ENCODE assay signal across 13 mouse cellular contexts in genomic region chr6:28729236-28729635, GRCm38 (mm10).
DNase-seq lines count a peak whose midpoint lies in the region; ATAC-seq and TF ChIP-seq lines count a peak whose summit lies in the region.
"Had no signal": no experiment of that assay in that cellular context is flagged by ENCODE, and none has a peak within 500 bp of the region (broad histone marks: within the 10 kb centered on the region; RNA-seq: fewer than 3 reads in every experiment).

No protein-coding gene starts in this region.

- H3K4me1 ChIP-seq in lung, embryonic 15.5 days, result peaks cover 11% of the 10 kb centered on the region; the same call in 1 of the 2 replicates
- H3K4me1 ChIP-seq in embryonic facial prominence, embryonic 10.5 days, result peaks cover 31% of the 10 kb centered on the region
- peaks cover 5% of the 10 kb centered on the region; the same call in 1 of the 2 replicates for H3K4me1 ChIP-seq in hindbrain, embryonic 11.5 days (replicated peaks; ENCODE audit: control insufficient read depth, insufficient read depth, low read length)
- H3K4me1 ChIP-seq in midbrain, postnatal 0 days (ENCODE audit: insufficient read depth, low read length), result no peaks in the 10 kb centered on the region

- 0 out of 2 replicates have a peak, but pooled peaks have one; percentile 39 for ATAC-seq in lung, embryonic 15.5 days (ENCODE audit: borderline replicate concordance, extremely low read depth, low FRiP score, low TSS enrichment)
- 0 out of 2 replicates have a peak, but pooled peaks have one; percentile 7 for ATAC-seq in hindbrain, embryonic 11.5 days (ENCODE audit: low FRiP score)
- ATAC-seq in midbrain, postnatal 0 days (ENCODE audit: low FRiP score), result no peak

- H3K9me3 ChIP-seq in lung, embryonic 15.5 days, result no peaks in the 10 kb centered on the region
- H3K9me3 ChIP-seq in embryonic facial prominence, embryonic 10.5 days, result no peaks in the 10 kb centered on the region
- no peaks in the 10 kb centered on the region for H3K9me3 ChIP-seq in hindbrain, embryonic 11.5 days (ENCODE audit: control insufficient read depth, low read length)
- H3K9me3 ChIP-seq in midbrain, postnatal 0 days (ENCODE audit: low read length), result no peaks in the 10 kb centered on the region
- H3K9me3 ChIP-seq: hindbrain, embryonic 15.5 days; liver, embryonic 15.5 days had no signal

- H3K36me3 ChIP-seq in lung, embryonic 15.5 days, result 0 out of 2 replicates have a peak, but pooled peaks cover 3% of the 10 kb centered on the region
- H3K36me3 ChIP-seq in embryonic facial prominence, embryonic 10.5 days (replicated peaks), result peaks cover 12% of the 10 kb centered on the region
- H3K36me3 ChIP-seq in hindbrain, embryonic 11.5 days (ENCODE audit: control insufficient read depth, insufficient read depth, low read length), result no peaks in the 10 kb centered on the region
- H3K36me3 ChIP-seq in midbrain, postnatal 0 days (ENCODE audit: insufficient read depth, low read length), result no peaks in the 10 kb centered on the region
- H3K36me3 ChIP-seq: hindbrain, embryonic 15.5 days had no signal

- H3K4me2 ChIP-seq in lung, embryonic 15.5 days, result no peak overlapping the region
- no peak overlapping the region for H3K4me2 ChIP-seq in hindbrain, embryonic 11.5 days (replicated peaks; ENCODE audit: low read depth, low read length)
- no peak overlapping the region for H3K4me2 ChIP-seq in midbrain, postnatal 0 days (ENCODE audit: low read depth, low read length, poor library complexity, severe bottlenecking)
- H3K4me2 ChIP-seq: hindbrain, embryonic 15.5 days; liver, embryonic 15.5 days had no signal

- H3K27ac ChIP-seq in lung, embryonic 15.5 days, result no peak overlapping the region
- peak overlapping the region; percentile 62 for H3K27ac ChIP-seq in embryonic facial prominence, embryonic 10.5 days (replicated peaks)
- H3K27ac ChIP-seq in hindbrain, embryonic 11.5 days (ENCODE audit: low read depth, low read length), result peak overlapping the region; percentile 47; the same call in 1 of the 2 replicates
- 0 out of 2 replicates have a peak overlapping the region, but pooled peaks have one; percentile 18 for H3K27ac ChIP-seq in midbrain, postnatal 0 days (ENCODE audit: low read depth, low read length)
- H3K27ac ChIP-seq: hindbrain, embryonic 15.5 days; liver, embryonic 15.5 days had no signal

- no peak for TF ChIP-seq CTCF in midbrain, postnatal 0 days (IDR thresholded peaks at IDR 0.05)

- DNase-seq in lung, postnatal 10 days, result no peak
- no peak for DNase-seq in embryonic facial prominence, embryonic 10.5 days (ENCODE audit: low spot score)
- DNase-seq in hindbrain, embryonic 11.5 days (ENCODE audit: low spot score), result no peak
- no peak for DNase-seq in midbrain, postnatal 0 days (ENCODE audit: low spot score)
- DNase-seq in urinary bladder, postnatal 14 days (ENCODE audit: low spot score), result no peak
- no peak for DNase-seq in left cerebral cortex, postnatal 36 days (ENCODE audit: low spot score in 2 of 2)
- no peak for DNase-seq in lung, postnatal 14 days
- DNase-seq: cerebellum, postnatal 14 days; kidney, postnatal 14 days; left cerebral cortex, postnatal 4 days had no signal

- H3K9ac ChIP-seq in lung, embryonic 15.5 days, result no peak overlapping the region
- H3K9ac ChIP-seq in hindbrain, embryonic 11.5 days (ENCODE audit: low read depth, low read length), result no peak overlapping the region
- no peak overlapping the region for H3K9ac ChIP-seq in midbrain, postnatal 0 days (replicated peaks; ENCODE audit: low read length, poor library complexity, severe bottlenecking)
- H3K9ac ChIP-seq: hindbrain, embryonic 15.5 days; liver, embryonic 15.5 days had no signal

- intact Hi-C loops in left cerebral cortex, postnatal 36 days (cut with DNase I), result no loop called here

- no peak overlapping the region for H3K4me3 ChIP-seq in lung, embryonic 15.5 days
- H3K4me3 ChIP-seq in embryonic facial prominence, embryonic 10.5 days, result no peak overlapping the region
- no peak overlapping the region for H3K4me3 ChIP-seq in hindbrain, embryonic 11.5 days (ENCODE audit: low read depth, low read length)
- no peak overlapping the region for H3K4me3 ChIP-seq in midbrain, postnatal 0 days (ENCODE audit: low read depth, low read length)
- H3K4me3 ChIP-seq: hindbrain, embryonic 15.5 days; liver, embryonic 15.5 days had no signal

- H3K27me3 ChIP-seq in lung, embryonic 15.5 days, result no peaks in the 10 kb centered on the region
- H3K27me3 ChIP-seq in embryonic facial prominence, embryonic 10.5 days (replicated peaks; ENCODE audit: low read depth, poor library complexity, severe bottlenecking), result no peaks in the 10 kb centered on the region
- no peaks in the 10 kb centered on the region for H3K27me3 ChIP-seq in hindbrain, embryonic 11.5 days (ENCODE audit: control insufficient read depth, insufficient read depth, low read length)
- H3K27me3 ChIP-seq in midbrain, postnatal 0 days (ENCODE audit: insufficient read depth, low read length), result no peaks in the 10 kb centered on the region
- H3K27me3 ChIP-seq: hindbrain, embryonic 15.5 days; liver, embryonic 15.5 days had no signal

- WGBS in lung, embryonic 15.5 days, result 24% methylated on average over 3 of the region's 3 CpGs
- 39% methylated on average over 3 of the region's 3 CpGs for WGBS in embryonic facial prominence, embryonic 10.5 days
- WGBS in hindbrain, embryonic 11.5 days, result 41% methylated on average over 3 of the region's 3 CpGs
- WGBS in midbrain, postnatal 0 days, result 30% methylated on average over 3 of the region's 3 CpGs
